Mouse (Mus musculus) CH12.LX (cell line): ENCODE data around the gene Rpl39. TPM values are rescaled to one million over a fixed set of nuclear protein-coding genes. Genes with fewer than 3 reads are reported as not detected.
A peak's percentile ranks its signal among the peaks of the same experiment; 100 is the strongest.

ENCODE experiments used
- DNase-seq: peaks from one replicate; pipeline ENCODE4 v3.0.0-alpha.2; 2013; ENCODE audit errors: extremely low read depth
- H3K27ac ChIP-seq: 2 replicates; pipeline ENCODE4 v1.5.1; 2012; ENCODE audit warnings: low read depth, mild to moderate bottlenecking, control low read depth, moderate library complexity; ENCODE audit not compliant: insufficient read depth
- H3K27me3 ChIP-seq: replicated peaks from 2 replicates; pipeline ENCODE3; 2012; ENCODE audit warnings: inconsistent platforms
- H3K36me3 ChIP-seq, 2 experiments: replicated peaks in 1 of 2; 2 replicates each; pipeline versions ENCODE3 to v1.6.1; 2012; ENCODE audit warnings: inconsistent platforms in 1 of 2, low read length in 1 of 2, mild to moderate bottlenecking in 1 of 2, mixed read lengths in 1 of 2, moderate library complexity in 1 of 2; ENCODE audit not compliant: control insufficient read depth in 1 of 2, insufficient read depth in 1 of 2
- H3K4me1 ChIP-seq, 2 experiments: 2 replicates each; pipeline ENCODE4 v1.6.1; 2012; ENCODE audit warnings: inconsistent platforms in 1 of 2, moderate library complexity in 1 of 2; ENCODE audit not compliant: insufficient read depth in 2 of 2, control insufficient read depth in 1 of 2
- H3K4me2 ChIP-seq: 2 replicates; pipeline ENCODE4 v1.6.1; 2012; ENCODE audit warnings: low read depth, mild to moderate bottlenecking, control low read depth; ENCODE audit not compliant: poor library complexity, insufficient read depth, severe bottlenecking
- H3K4me3 ChIP-seq, 3 experiments: fragments of 150-350 bp in 1 of 3; sonication (generic) in 1 of 3; replicated peaks in 1 of 3; 2 replicates each; pipeline versions ENCODE3 to v1.5.1; 2011 to 2012; ENCODE audit warnings: low read depth in 2 of 3, low read length in 2 of 3, mild to moderate bottlenecking in 2 of 3, moderate library complexity in 2 of 3, control low read depth in 1 of 3, improper control_type of control experiment in 1 of 3, inconsistent platforms in 1 of 3, mixed read lengths in 1 of 3; ENCODE audit not compliant: poor library complexity in 1 of 3
- H3K79me2 ChIP-seq: replicated peaks from 2 replicates; pipeline ENCODE4 v1.6.1; 2012; ENCODE audit warnings: mild to moderate bottlenecking, moderate library complexity; ENCODE audit not compliant: control insufficient read depth, poor library complexity, insufficient read depth, severe bottlenecking; ENCODE audit errors: extremely low read depth
- H3K9ac ChIP-seq: 2 replicates; pipeline ENCODE4 v1.6.1; 2012; ENCODE audit warnings: low read depth, mild to moderate bottlenecking, control low read depth, moderate library complexity; ENCODE audit not compliant: insufficient read depth
- H3K9me3 ChIP-seq: replicated peaks from 2 replicates; pipeline ENCODE3; 2012; ENCODE audit warnings: low read length, inconsistent platforms, mixed read lengths
- BHLHE40 ChIP-seq: IDR thresholded peaks from 2 replicates; pipeline ENCODE4 v1.6.1; 2011; ENCODE audit warnings: mild to moderate bottlenecking, low read depth, low read length, improper control_type of control experiment
- E2F4 ChIP-seq: IDR thresholded peaks from 2 replicates; pipeline ENCODE4 v1.6.1; 2011; ENCODE audit warnings: low read depth, low read length, improper control_type of control experiment; ENCODE audit not compliant: insufficient replicate concordance
- ELF1 ChIP-seq: IDR thresholded peaks from 2 replicates; pipeline ENCODE4 v1.6.1; 2014; ENCODE audit warnings: low read depth, mild to moderate bottlenecking, inconsistent platforms, low read length, improper control_type of control experiment
- EP300 ChIP-seq: IDR thresholded peaks from 2 replicates; pipeline ENCODE4 v1.6.1; 2011; ENCODE audit warnings: low read length, improper control_type of control experiment
- ETS1 ChIP-seq: conservative IDR thresholded peaks from 2 replicates; pipeline ENCODE4 v1.6.1; 2012; ENCODE audit warnings: low read depth, mild to moderate bottlenecking, inconsistent platforms, low read length, improper control_type of control experiment, moderate library complexity
- HCFC1 ChIP-seq: IDR thresholded peaks from 2 replicates; pipeline ENCODE4 v1.6.1; 2012; ENCODE audit warnings: low read depth, mild to moderate bottlenecking, inconsistent platforms, low read length, improper control_type of control experiment
- JUN ChIP-seq: IDR thresholded peaks from 2 replicates; pipeline ENCODE4 v1.6.1; 2011; ENCODE audit warnings: low read depth, mild to moderate bottlenecking, low read length, improper control_type of control experiment, moderate library complexity; ENCODE audit not compliant: insufficient read depth
- MAFK ChIP-seq: IDR thresholded peaks from 2 replicates; pipeline ENCODE4 v1.6.1; 2011; ENCODE audit warnings: low read length, improper control_type of control experiment; ENCODE audit not compliant: insufficient replicate concordance
- MAZ ChIP-seq: IDR thresholded peaks from 2 replicates; pipeline ENCODE4 v1.6.1; 2012; ENCODE audit warnings: low read depth, mild to moderate bottlenecking, inconsistent platforms, low read length, improper control_type of control experiment, moderate library complexity
- MEF2A ChIP-seq: IDR thresholded peaks from 2 replicates; pipeline ENCODE4 v1.6.1; 2014; ENCODE audit warnings: low read depth, mild to moderate bottlenecking, inconsistent platforms, low read length, improper control_type of control experiment, borderline replicate concordance
- MXI1 ChIP-seq: IDR thresholded peaks from 2 replicates; pipeline ENCODE4 v1.6.1; 2011; ENCODE audit warnings: mild to moderate bottlenecking, low read depth, low read length, improper control_type of control experiment
- MYC ChIP-seq: IDR thresholded peaks from 2 replicates; pipeline ENCODE4 v1.6.1; 2011; ENCODE audit warnings: low read depth, mild to moderate bottlenecking, improper control_type of control experiment, low read length
- NELFE ChIP-seq: IDR thresholded peaks from 2 replicates; pipeline ENCODE4 v1.6.1; 2011; ENCODE audit warnings: low read depth, low read length, improper control_type of control experiment
- NRF1 ChIP-seq: IDR thresholded peaks from 2 replicates; pipeline ENCODE4 v1.6.1; 2014; ENCODE audit warnings: low read depth, mild to moderate bottlenecking, inconsistent platforms, low read length, improper control_type of control experiment, moderate library complexity
- PAX5 ChIP-seq: IDR thresholded peaks from 2 replicates; pipeline ENCODE4 v1.6.1; 2012; ENCODE audit warnings: low read length, inconsistent platforms, mixed read lengths
- POLR2A ChIP-seq: IDR thresholded peaks from 2 replicates; pipeline ENCODE4 v1.6.1; 2011; ENCODE audit warnings: low read depth, mild to moderate bottlenecking, improper control_type of control experiment, low read length
- POLR2AphosphoS2 ChIP-seq: IDR thresholded peaks from 2 replicates; pipeline ENCODE4 v1.6.1; 2011; ENCODE audit warnings: low read depth, low read length, improper control_type of control experiment
- SIN3A ChIP-seq: IDR thresholded peaks from 2 replicates; pipeline ENCODE4 v1.6.1; 2012; ENCODE audit warnings: low read length, improper control_type of control experiment, inconsistent platforms
- SMC3 ChIP-seq: IDR thresholded peaks from 2 replicates; pipeline ENCODE4 v1.6.1; 2011; ENCODE audit warnings: low read depth, low read length, improper control_type of control experiment
- TBP ChIP-seq: conservative IDR thresholded peaks from 2 replicates; pipeline ENCODE4 v1.6.1; 2011; ENCODE audit warnings: low read depth, low read length, improper control_type of control experiment
- TCF12 ChIP-seq: IDR thresholded peaks from 2 replicates; pipeline ENCODE4 v1.6.1; 2014; ENCODE audit warnings: low read depth, mild to moderate bottlenecking, inconsistent platforms, low read length, improper control_type of control experiment
- UBTF ChIP-seq: IDR thresholded peaks from 2 replicates; pipeline ENCODE4 v1.6.1; 2012; ENCODE audit warnings: low read depth, mild to moderate bottlenecking, inconsistent platforms, low read length, improper control_type of control experiment, moderate library complexity
- USF1 ChIP-seq: IDR thresholded peaks from 2 replicates; pipeline ENCODE4 v1.6.1; 2014; ENCODE audit warnings: low read depth, mild to moderate bottlenecking, inconsistent platforms, low read length, improper control_type of control experiment
- USF2 ChIP-seq: conservative IDR thresholded peaks from 2 replicates; pipeline ENCODE4 v1.6.1; 2011; ENCODE audit warnings: low read depth, low read length, improper control_type of control experiment
- ZC3H11A ChIP-seq: IDR thresholded peaks from 2 replicates; pipeline ENCODE4 v1.6.1; 2012; ENCODE audit warnings: low read depth, mild to moderate bottlenecking, inconsistent platforms, low read length, improper control_type of control experiment
- ZKSCAN1 ChIP-seq: IDR thresholded peaks from 2 replicates; pipeline ENCODE4 v1.6.1; 2012; ENCODE audit warnings: low read depth, inconsistent platforms, low read length, improper control_type of control experiment, borderline replicate concordance
- ZMIZ1 ChIP-seq: IDR thresholded peaks from 2 replicates; pipeline ENCODE4 v1.6.1; 2012; ENCODE audit warnings: low read depth, mild to moderate bottlenecking, inconsistent platforms, low read length, improper control_type of control experiment
- ZNF384 ChIP-seq: IDR thresholded peaks from 2 replicates; pipeline ENCODE4 v1.6.1; 2012; ENCODE audit warnings: low read depth, low read length, improper control_type of control experiment, inconsistent platforms
- dilution Hi-C: fragments of 300-500 bp; cut with MboI; formaldehyde crosslinking; loops from 2 replicates; pipeline ENCODE4 v1.14.3; 2020; ENCODE audit warnings: low sequenced_read_pairs; ENCODE audit not compliant: extremely low pct_unique_long_range_greater_than_20kb, extremely low pct_ligation_motif_present
- in situ Hi-C: fragments of 300-500 bp; cut with MboI; formaldehyde crosslinking; loops from 3 replicates; pipeline ENCODE4 v1.14.3; 2019; ENCODE audit warnings: low sequenced_read_pairs, low pct_ligation_motif_present, low pct_unique_long_range_greater_than_20kb, mixed read lengths
- polyA plus RNA-seq: library from polyadenylated mRNA; unstranded; fragments of >175 nt; gene quantifications from 2 replicates; pipeline ENCODE4 v1.2.1, GENCODE M21; 2012; ENCODE audit warnings: low read depth; ENCODE audit not compliant: insufficient read length
- total RNA-seq, 2 experiments: library from RNA; depleted of rRNA; stranded (reverse); fragments of 300-350 nt in 1 of 2; fragments of >200 nt in 1 of 2; gene quantifications; 2 replicates each; pipeline ENCODE4 v1.2.3; 2012 to 2014

Rpl39 gene
- total and polyA plus RNA-seq, 3 experiments = 1,227 to 2,172 (median 2,129) TPM

DNA sequence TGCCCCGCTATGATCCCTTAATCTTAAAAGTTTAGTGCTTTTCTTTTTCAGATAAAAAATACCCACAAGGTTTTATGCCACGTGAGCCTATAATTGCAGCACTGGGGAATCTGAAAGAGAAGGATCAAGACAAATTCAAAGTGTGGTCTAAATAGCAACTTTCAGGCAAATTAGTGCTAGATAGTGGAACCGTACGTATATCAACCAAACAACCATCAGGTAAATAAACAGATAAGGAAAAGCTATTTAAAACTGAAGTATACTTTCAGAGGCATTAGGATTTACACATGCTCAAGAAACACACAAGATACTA is 25.6 kb upstream of the Rpl39 start:
- dilution Hi-C loops (no loop called here), in situ Hi-C loops (no loop called here)
- peaks cover 6 to 7% of the 10 kb centered on the region in 2 experiments; a peak in 3 of 4 replicates for H3K4me1 ChIP-seq
- no peaks in the 10 kb centered on the region for H3K27me3 ChIP-seq
- H3K9ac ChIP-seq = no peak overlapping the region
- peaks cover 2 to 3% of the 10 kb centered on the region in 2 experiments for H3K36me3 ChIP-seq
- H3K27ac ChIP-seq = no peak overlapping the region
- H3K9me3 ChIP-seq = no peaks in the 10 kb centered on the region
- peaks cover 16% of the 10 kb centered on the region for H3K79me2 ChIP-seq
- H3K4me3 ChIP-seq = no peak overlapping the region
- H3K4me2 ChIP-seq = no peak overlapping the region
- DNase-seq = no peak
- peak; percentile 61; the same call in 1 of the 2 replicates for TF ChIP-seq POLR2A
- no peak for TF ChIP-seq USF2
- TF ChIP-seq EP300 = no peak
- 0 out of 2 replicates have a peak, but pooled peaks have one; percentile 6 for TF ChIP-seq MXI1
- TF ChIP-seq NRF1 = no peak
- TF ChIP-seq NELFE = peak; percentile 38; the same call in 1 of the 2 replicates
- TF ChIP-seq MAZ = no peak
- TF ChIP-seq POLR2AphosphoS2 = peak; percentile 61; the same call in 1 of the 2 replicates
- no peak for TF ChIP-seq ZKSCAN1
- TF ChIP-seq ZMIZ1 = peak; percentile 99
- no peak for TF ChIP-seq SMC3
- TF ChIP-seq ETS1 = no peak
- no peak for TF ChIP-seq TBP
- TF ChIP-seq TCF12 = no peak
- TF ChIP-seq UBTF = no peak
- no peak for TF ChIP-seq HCFC1
- 0 out of 2 replicates have a peak, but pooled peaks have one; percentile 24 for TF ChIP-seq BHLHE40
- TF ChIP-seq MAFK = no peak
- TF ChIP-seq PAX5 = no peak

DNA sequence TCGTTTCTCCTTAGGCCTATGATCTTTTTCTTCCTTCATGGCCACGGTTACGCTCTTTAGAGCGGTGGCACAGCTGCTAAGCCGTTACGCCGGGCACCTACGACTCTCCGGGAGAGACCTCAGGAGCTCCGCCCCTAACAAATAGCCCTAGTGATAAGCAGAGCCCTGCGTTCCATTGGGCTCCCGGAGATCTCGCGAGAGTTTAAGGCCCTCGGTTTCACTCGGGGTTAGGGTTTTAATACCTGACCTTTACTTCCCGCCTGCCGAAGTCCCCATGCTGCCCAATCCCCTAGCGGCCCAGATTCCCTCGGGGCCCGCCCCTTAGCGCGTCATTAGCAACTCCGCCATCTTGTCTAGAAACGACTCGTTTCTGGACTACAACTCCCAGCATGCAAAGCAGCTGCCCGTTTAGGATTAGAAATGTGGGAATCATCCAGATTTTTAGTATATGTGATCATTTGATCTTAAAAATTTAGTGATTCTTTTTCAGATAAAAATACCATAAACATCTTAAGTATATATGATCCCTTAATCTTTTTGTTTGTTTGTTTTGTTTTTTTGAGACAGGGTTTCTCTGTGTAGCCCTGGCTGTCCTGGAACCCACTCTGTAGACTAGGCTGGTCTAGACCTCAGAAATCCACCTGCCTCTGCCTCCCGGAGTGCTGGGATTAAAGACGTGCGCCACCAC is 25.1 kb upstream of the Rpl39 start, which contains the start of gene Upf3b:
Gene Upf3b, minus strand, starts transcription at position 130 of the 688 bp plus-strand sequence.
- Histone ChIP-seq H3K4me1 (peaks cover 2 to 6% of the 10 kb centered on the region in 2 experiments; a peak in 3 of 4 replicates), H3K27ac (peak within 1 kb of the TSS; percentile 93), H3K79me2 (peaks cover 16% of the 10 kb centered on the region), H3K27me3 (no peaks in the 10 kb centered on the region), H3K36me3 (peaks cover 4 to 5% of the 10 kb centered on the region in 2 experiments), H3K9me3 (no peaks in the 10 kb centered on the region), H3K4me2 (peak within 1 kb of the TSS; percentile 50), H3K4me3 (peak within 1 kb of the TSS; percentile 64 to 96 (median 78)), H3K9ac (peak within 1 kb of the TSS; percentile 95)
- in situ Hi-C loops = no loop called here
- peak; percentile 97 for DNase-seq
- dilution Hi-C loops = no loop called here
- TF ChIP-seq MEF2A = 0 out of 2 replicates have a peak, but pooled peaks have one; percentile 11
- TF ChIP-seq POLR2AphosphoS2 = no peak
- TF ChIP-seq SMC3 = no peak
- no peak for TF ChIP-seq TCF12
- no peak for TF ChIP-seq SIN3A
- TF ChIP-seq NRF1 = peak; percentile 27; the same call in 1 of the 2 replicates
- 0 out of 2 replicates have a peak, but pooled peaks have one; percentile 25 for TF ChIP-seq UBTF
- TF ChIP-seq ZC3H11A = no peak
- TF ChIP-seq HCFC1 = peak; percentile 91
- TF ChIP-seq ELF1 = peak; percentile 58
- TF ChIP-seq ZMIZ1 = no peak
- no peak for TF ChIP-seq JUN
- TF ChIP-seq E2F4 = peak; percentile 58; the same call in 1 of the 2 replicates
- no peak for TF ChIP-seq USF2
- no peak for TF ChIP-seq MYC
- TF ChIP-seq POLR2A = peak; percentile 72; the same call in 1 of the 2 replicates
- no peak for TF ChIP-seq BHLHE40
- no peak for TF ChIP-seq USF1
- TF ChIP-seq NELFE = peak; percentile 64
- TF ChIP-seq MAFK = no peak
- no peak for TF ChIP-seq ZNF384
- peak; percentile 51; the same call in 1 of the 2 replicates for TF ChIP-seq MXI1
